Mouse (Mus musculus): ENCODE results near the gene Cyp4a31. TPM values are rescaled to one million over a fixed set of nuclear protein-coding genes. Genes with fewer than 3 reads are reported as not detected.

Gene Cyp4a31
- polyA plus RNA-seq (2015; fragmentation: Illumina TruSeq; extraction: RNeasy Lipid Tissue Mini Kit (QIAGEN cat#74804); ENCODE audit: insufficient read depth, low replicate concordance), result not detected

DNA sequence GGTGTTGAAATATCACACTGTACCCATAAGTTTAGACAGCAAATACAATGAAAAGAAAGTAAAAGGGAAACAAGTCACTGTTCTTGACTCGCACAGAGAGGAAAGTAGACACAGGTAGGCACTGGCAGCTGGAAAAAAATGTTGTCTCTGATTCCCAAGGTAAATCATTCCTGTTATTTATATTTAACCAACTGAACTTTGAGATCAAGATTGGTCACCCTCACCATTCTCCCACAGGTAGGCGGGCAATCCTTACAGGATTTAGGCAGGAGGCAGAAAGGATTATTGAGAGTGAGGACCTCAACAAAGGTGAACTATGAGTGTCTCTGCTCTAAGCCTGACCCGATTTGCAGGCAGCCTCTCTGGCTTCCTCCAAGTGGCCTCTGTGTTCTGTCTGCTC is at the start of gene Cyp4a31:
TSS of gene Cyp4a31 (plus strand) at position 249 of the 400 bp plus-strand sequence.

DNA sequence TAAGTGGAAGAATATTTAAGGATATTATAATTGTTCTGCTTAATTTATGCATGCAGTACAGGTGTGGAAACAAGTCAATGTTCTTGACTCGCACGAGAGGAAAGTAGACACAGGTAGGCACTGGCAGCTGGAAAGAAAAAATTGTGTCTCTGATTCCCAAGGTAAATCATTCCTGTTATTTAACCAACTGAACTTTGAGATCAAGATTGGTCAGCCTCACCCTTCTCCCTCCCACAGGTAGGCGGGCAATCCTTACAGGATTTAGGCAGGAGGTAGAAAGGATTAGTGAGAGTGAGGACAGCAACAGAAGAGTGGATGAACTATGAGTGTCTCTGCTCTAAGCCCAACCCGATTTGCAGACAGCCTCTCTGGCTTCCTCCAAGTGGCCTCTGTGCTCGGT is 45.4 kb upstream of the Cyp4a31 start, which contains the start of gene Cyp4a10:
TSS of gene Cyp4a10 (plus strand) at position 265 of the 400 bp plus-strand sequence.

DNA sequence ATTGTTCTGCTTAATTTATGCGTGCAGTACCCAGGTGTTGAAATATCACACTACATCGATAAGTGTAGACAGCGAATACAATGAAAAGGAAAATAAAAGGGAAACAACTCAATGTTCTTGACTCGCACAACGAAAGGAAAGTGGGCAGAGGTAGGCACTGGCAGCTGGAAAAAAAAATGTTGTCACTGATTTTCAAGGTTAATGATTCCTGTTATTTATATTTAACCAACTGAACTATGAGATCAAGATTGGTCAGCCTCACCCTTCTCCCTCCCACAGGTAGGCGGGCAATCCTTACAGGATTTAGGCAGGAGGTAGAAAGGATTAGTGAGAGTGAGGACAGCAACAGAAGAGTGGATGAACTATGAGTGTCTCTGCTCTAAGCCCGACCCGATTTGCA is 37.2 kb downstream of the Cyp4a31 start, which contains the start of gene Cyp4a32:
TSS of gene Cyp4a32 (plus strand) at position 359 of the 400 bp plus-strand sequence.

Other genes with a start within 250 kb of the Cyp4a31 start
- gene Cyp4a12b, start 152.0 kb upstream of the Cyp4a31 start, polyA plus RNA-seq (2015; fragmentation: Illumina TruSeq; extraction: RNeasy Lipid Tissue Mini Kit (QIAGEN cat#74804); ENCODE audit: insufficient read depth, low replicate concordance), result not detected
- gene Cyp4a30b, start 111.0 kb upstream of the Cyp4a31 start, polyA plus RNA-seq (2015; fragmentation: Illumina TruSeq; extraction: RNeasy Lipid Tissue Mini Kit (QIAGEN cat#74804); ENCODE audit: insufficient read depth, low replicate concordance), result not detected
- gene Cyp4a14, start 67.5 kb upstream of the Cyp4a31 start, polyA plus RNA-seq (2015; fragmentation: Illumina TruSeq; extraction: RNeasy Lipid Tissue Mini Kit (QIAGEN cat#74804); ENCODE audit: insufficient read depth, low replicate concordance), result not detected
- not detected for gene Cyp4a10, start 45.4 kb upstream of the Cyp4a31 start, polyA plus RNA-seq (2015; fragmentation: Illumina TruSeq; extraction: RNeasy Lipid Tissue Mini Kit (QIAGEN cat#74804); ENCODE audit: insufficient read depth, low replicate concordance)
- gene Cyp4a32, start 37.3 kb downstream of the Cyp4a31 start, polyA plus RNA-seq (2015; fragmentation: Illumina TruSeq; extraction: RNeasy Lipid Tissue Mini Kit (QIAGEN cat#74804); ENCODE audit: insufficient read depth, low replicate concordance), result not detected
- gene Cyp4b1, start 84.1 kb downstream of the Cyp4a31 start, polyA plus RNA-seq (2015; fragmentation: Illumina TruSeq; extraction: RNeasy Lipid Tissue Mini Kit (QIAGEN cat#74804); ENCODE audit: insufficient read depth, low replicate concordance), result 9.9 TPM
- gene Efcab14, start 174.1 kb downstream of the Cyp4a31 start, polyA plus RNA-seq (2015; fragmentation: Illumina TruSeq; extraction: RNeasy Lipid Tissue Mini Kit (QIAGEN cat#74804); ENCODE audit: insufficient read depth, low replicate concordance), result 31.1 TPM
- 1.1 TPM for gene Tex38, start 217.4 kb downstream of the Cyp4a31 start, polyA plus RNA-seq (2015; fragmentation: Illumina TruSeq; extraction: RNeasy Lipid Tissue Mini Kit (QIAGEN cat#74804); ENCODE audit: insufficient read depth, low replicate concordance)
- 38.0 TPM for gene Atpaf1, start 221.2 kb downstream of the Cyp4a31 start, polyA plus RNA-seq (2015; fragmentation: Illumina TruSeq; extraction: RNeasy Lipid Tissue Mini Kit (QIAGEN cat#74804); ENCODE audit: insufficient read depth, low replicate concordance)